Mouse (Mus musculus): ENCODE results near the gene Eps8.

GRCm38 (mm10) chr6:137565890-137566289 lies 88.8 kb downstream of the Eps8 start:
- TF ChIP-seq TAL1 (IDR thresholded peaks at IDR 0.05; ENCODE audit: low read length) (no peak), GATA1 (IDR thresholded peaks at IDR 0.05; ENCODE audit: low read length) (no peak)
